Mouse (Mus musculus) spleen, adult 2 months (tissue): ENCODE data around the gene Tuft1.

Experiments used
- CTCF ChIP-seq: fragments of 200-500 bp; IDR thresholded peaks from 2 replicates; pipeline ENCODE4 v1.5.1; 2011; ENCODE audit warnings: mild to moderate bottlenecking, inconsistent platforms; ENCODE audit not compliant: insufficient read depth, insufficient read length, insufficient replicate concordance; ENCODE audit errors: extremely low read depth
- POLR2A ChIP-seq: fragments of 200-500 bp; IDR thresholded peaks from 2 replicates; pipeline ENCODE4 v1.6.1; 2011; ENCODE audit warnings: low read depth, low read length, inconsistent platforms

DNA sequence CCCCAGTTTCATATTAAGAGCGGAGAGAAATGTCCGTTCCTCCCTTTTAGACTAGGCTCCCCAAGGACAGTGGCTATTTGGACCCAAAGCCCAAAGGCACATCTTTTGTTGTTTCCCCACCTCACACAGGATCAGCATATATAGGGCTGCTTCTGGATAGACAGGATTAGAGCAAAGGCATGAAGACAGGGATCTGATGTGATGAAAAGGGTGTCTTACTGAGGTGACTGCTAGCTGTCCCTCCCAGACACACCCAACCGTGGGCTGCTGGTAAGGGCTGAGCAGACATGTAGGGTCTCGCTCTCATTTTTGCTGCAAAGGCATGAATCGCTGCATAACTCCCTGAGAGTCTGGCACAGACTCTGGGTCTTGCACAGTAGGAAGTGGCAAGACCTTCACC is 30.0 kb downstream of the Tuft1 start:
- no peak for TF ChIP-seq POLR2A
- TF ChIP-seq CTCF, result no peak
